Mouse (Mus musculus): ENCODE results near the gene Srrm4. TPM values are rescaled to one million over a fixed set of nuclear protein-coding genes. Genes with fewer than 3 reads are reported as not detected.

Gene Srrm4
- polyA plus RNA-seq, 1 experiment from 2014 or later, result 19.2 TPM

GRCm38 (mm10) chr5:116538491-116538890 lies 53.1 kb downstream of the Srrm4 start:
- Histone ChIP-seq H3K36me3 (replicated peaks; ENCODE audit: control insufficient read depth, insufficient read depth) (no peaks in the 10 kb centered on the region), H3K4me2 (replicated peaks) (no peak overlapping the region), H3K9me3 (ENCODE audit: control insufficient read depth, low read length) (no peaks in the 10 kb centered on the region), H3K4me1 (replicated peaks; ENCODE audit: control insufficient read depth, insufficient read depth, low read length) (peaks cover 16% of the 10 kb centered on the region), H3K27me3 (ENCODE audit: control insufficient read depth, insufficient read depth, low read length) (no peaks in the 10 kb centered on the region), H3K9ac (no peak overlapping the region), H3K4me3 (replicated peaks; ENCODE audit: low read length) (no peak overlapping the region), H3K27ac (no peak overlapping the region)
- ATAC-seq (ENCODE audit: low FRiP score) (no peak), DNase-seq (ENCODE audit: low spot score) (no peak)
- 72% methylated on average over 3 of the region's 3 CpGs for WGBS

- DNase-seq (ENCODE audit: low spot score) (peak; percentile 62), ATAC-seq (ENCODE audit: low FRiP score) (peak; percentile 69; the same call in 1 of the 2 replicates)
- no peaks in the 10 kb centered on the region for H3K9me3 ChIP-seq (ENCODE audit: control insufficient read depth, low read length)
- H3K27me3 ChIP-seq (ENCODE audit: control insufficient read depth, insufficient read depth, low read length), result no peaks in the 10 kb centered on the region
- peaks cover 19% of the 10 kb centered on the region for H3K4me1 ChIP-seq (replicated peaks; ENCODE audit: control insufficient read depth, insufficient read depth, low read length)
- H3K9ac ChIP-seq, result no peak overlapping the region
- no peak overlapping the region for H3K4me3 ChIP-seq (replicated peaks; ENCODE audit: low read length)
- WGBS, result 30% methylated on average over 4 of the region's 4 CpGs
- H3K4me2 ChIP-seq (replicated peaks), result no peak overlapping the region
- H3K27ac ChIP-seq, result peak overlapping the region; percentile 14; the same call in 1 of the 2 replicates
- no peaks in the 10 kb centered on the region for H3K36me3 ChIP-seq (replicated peaks; ENCODE audit: control insufficient read depth, insufficient read depth)
Observed at GRCm38 (mm10) chr5:116526324-116526723, 65.3 kb downstream of the Srrm4 start.

DNA sequence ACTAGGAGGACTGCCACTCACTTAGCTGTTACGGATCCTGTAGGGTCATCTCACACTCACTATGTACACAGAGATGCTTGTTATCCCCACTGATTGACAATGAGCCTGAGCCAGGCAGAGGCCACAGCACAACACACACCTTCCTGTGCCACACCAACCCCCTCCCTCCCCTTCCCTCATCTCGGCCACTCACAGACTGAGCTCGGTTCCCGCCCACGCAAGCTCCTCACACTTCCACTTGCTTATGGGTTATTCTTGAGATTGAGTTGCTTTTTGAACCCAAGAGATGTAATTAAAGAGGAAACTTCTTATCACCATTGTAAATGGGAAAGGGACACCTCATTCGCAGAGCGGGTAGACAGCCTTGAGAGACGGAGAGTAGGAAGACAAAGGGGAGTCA lies 66.3 kb downstream of the Srrm4 start:
- Histone ChIP-seq H3K27me3 (ENCODE audit: control insufficient read depth, insufficient read depth, low read length) (no peaks in the 10 kb centered on the region), H3K9me3 (ENCODE audit: control insufficient read depth, low read length) (no peaks in the 10 kb centered on the region), H3K36me3 (replicated peaks; ENCODE audit: control insufficient read depth, insufficient read depth) (no peaks in the 10 kb centered on the region), H3K27ac (no peak overlapping the region), H3K4me3 (replicated peaks; ENCODE audit: low read length) (no peak overlapping the region), H3K9ac (no peak overlapping the region), H3K4me1 (replicated peaks; ENCODE audit: control insufficient read depth, insufficient read depth, low read length) (peaks cover 19% of the 10 kb centered on the region), H3K4me2 (replicated peaks) (no peak overlapping the region)
- WGBS, result 75% methylated on average over 8 of the region's 8 CpGs
- ATAC-seq (ENCODE audit: low FRiP score) (no peak), DNase-seq (ENCODE audit: low spot score) (no peak)

DNA sequence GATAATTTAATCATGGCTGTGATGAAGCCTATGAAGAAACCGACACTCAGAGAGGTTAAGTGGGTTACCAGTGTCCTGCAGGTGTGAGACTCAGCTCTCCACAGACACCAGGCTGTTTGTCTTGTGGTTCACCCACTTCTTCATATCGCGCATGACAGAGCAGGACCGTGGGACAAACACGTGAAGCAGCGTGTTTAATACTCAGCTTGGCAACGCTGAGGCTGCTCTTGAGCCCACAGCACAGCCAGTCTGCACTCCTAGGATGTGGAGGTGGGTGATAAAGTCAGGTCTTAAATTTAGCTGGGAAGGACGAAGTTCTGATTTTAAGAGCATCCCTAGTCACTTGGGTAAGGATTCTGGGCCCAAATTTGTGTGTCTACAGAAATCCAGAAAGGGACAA lies 68.1 kb downstream of the Srrm4 start:
- Histone ChIP-seq H3K4me2 (replicated peaks) (no peak overlapping the region), H3K27me3 (ENCODE audit: control insufficient read depth, insufficient read depth, low read length) (no peaks in the 10 kb centered on the region), H3K9ac (no peak overlapping the region), H3K4me3 (replicated peaks; ENCODE audit: low read length) (no peak overlapping the region), H3K4me1 (replicated peaks; ENCODE audit: control insufficient read depth, insufficient read depth, low read length) (peaks cover 19% of the 10 kb centered on the region), H3K9me3 (ENCODE audit: control insufficient read depth, low read length) (no peaks in the 10 kb centered on the region), H3K27ac (no peak overlapping the region), H3K36me3 (replicated peaks; ENCODE audit: control insufficient read depth, insufficient read depth) (no peaks in the 10 kb centered on the region)
- WGBS, result 80% methylated on average over 8 of the region's 8 CpGs
- no peak for DNase-seq (ENCODE audit: low spot score)
- no peak for ATAC-seq (ENCODE audit: low FRiP score)

- no peak overlapping the region for H3K27ac ChIP-seq
- peaks cover 19% of the 10 kb centered on the region for H3K4me1 ChIP-seq (replicated peaks; ENCODE audit: control insufficient read depth, insufficient read depth, low read length)
- 65% methylated on average over 9 of the region's 9 CpGs for WGBS
Observed at GRCm38 (mm10) chr5:116523079-116523478, 68.5 kb downstream of the Srrm4 start.

DNA sequence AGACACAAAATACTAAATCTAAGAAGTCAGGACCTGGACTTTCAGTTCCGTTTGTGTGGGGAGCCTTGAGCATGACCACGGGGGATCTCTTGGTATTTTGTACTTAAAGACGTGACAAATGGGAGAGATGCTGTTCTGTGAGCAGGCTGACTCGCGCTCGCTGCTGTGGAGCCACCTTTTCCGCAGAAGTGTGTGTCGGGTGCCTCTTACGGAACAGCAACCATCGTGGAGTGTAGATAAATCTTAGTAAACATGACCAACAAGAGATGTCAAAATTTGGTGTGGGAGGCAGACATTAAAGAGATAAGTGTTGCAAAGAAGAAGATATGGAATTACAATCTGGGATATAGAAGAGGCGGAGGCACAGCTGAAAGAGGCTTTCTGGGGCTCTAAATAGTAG lies 69.3 kb downstream of the Srrm4 start:
- no peak overlapping the region for H3K9ac ChIP-seq
- no peaks in the 10 kb centered on the region for H3K9me3 ChIP-seq (ENCODE audit: control insufficient read depth, low read length)
- ATAC-seq (ENCODE audit: low FRiP score), result no peak
- peaks cover 19% of the 10 kb centered on the region for H3K4me1 ChIP-seq (replicated peaks; ENCODE audit: control insufficient read depth, insufficient read depth, low read length)
- no peaks in the 10 kb centered on the region for H3K36me3 ChIP-seq (replicated peaks; ENCODE audit: control insufficient read depth, insufficient read depth)
- no peaks in the 10 kb centered on the region for H3K27me3 ChIP-seq (ENCODE audit: control insufficient read depth, insufficient read depth, low read length)
- H3K4me3 ChIP-seq (replicated peaks; ENCODE audit: low read length), result no peak overlapping the region
- no peak overlapping the region for H3K4me2 ChIP-seq (replicated peaks)
- no peak overlapping the region for H3K27ac ChIP-seq
- 76% methylated on average over 11 of the region's 11 CpGs for WGBS
- no peak for DNase-seq (ENCODE audit: low spot score)

More at GRCm38 (mm10) chr5:116523079-116523478, 68.5 kb downstream of the Srrm4 start:
- ATAC-seq (ENCODE audit: low FRiP score) (no peak), DNase-seq (ENCODE audit: low spot score) (no peak)
- Histone ChIP-seq H3K4me2 (replicated peaks) (no peak overlapping the region), H3K9ac (no peak overlapping the region), H3K36me3 (replicated peaks; ENCODE audit: control insufficient read depth, insufficient read depth) (no peaks in the 10 kb centered on the region), H3K27me3 (ENCODE audit: control insufficient read depth, insufficient read depth, low read length) (no peaks in the 10 kb centered on the region), H3K9me3 (ENCODE audit: control insufficient read depth, low read length) (no peaks in the 10 kb centered on the region), H3K4me3 (replicated peaks; ENCODE audit: low read length) (no peak overlapping the region)

DNA sequence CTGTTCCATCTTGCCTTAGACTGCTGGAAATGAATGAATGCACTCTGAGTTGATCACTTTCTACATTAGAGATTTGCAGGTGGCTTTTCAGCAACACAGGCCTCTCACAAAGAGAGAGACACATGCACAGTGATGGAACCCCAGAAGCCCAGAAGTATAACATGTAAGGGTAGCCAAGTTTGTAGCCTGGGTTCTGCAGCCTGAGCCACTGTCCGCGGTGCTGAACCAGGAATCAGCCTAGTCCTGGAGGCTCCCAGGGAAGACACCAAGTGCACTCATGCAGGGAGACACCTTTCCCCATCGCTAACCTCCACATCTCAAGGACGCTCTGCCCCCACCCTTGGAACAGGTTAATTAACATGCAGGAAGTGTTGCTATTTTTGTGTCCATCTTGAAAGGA lies 73.6 kb downstream of the Srrm4 start:
- 23% methylated on average over 4 of the region's 4 CpGs for WGBS
- no peak for ATAC-seq (ENCODE audit: low FRiP score)
- no peak overlapping the region for H3K27ac ChIP-seq

GRCm38 (mm10) chr5:116512135-116512534 lies 79.5 kb downstream of the Srrm4 start:
- Histone ChIP-seq H3K9me3 (ENCODE audit: control insufficient read depth, low read length) (no peaks in the 10 kb centered on the region), H3K4me1 (replicated peaks; ENCODE audit: control insufficient read depth, insufficient read depth, low read length) (0 out of 2 replicates have a peak, but pooled peaks cover 8% of the 10 kb centered on the region), H3K9ac (no peak overlapping the region), H3K4me2 (replicated peaks) (no peak overlapping the region), H3K4me3 (replicated peaks; ENCODE audit: low read length) (no peak overlapping the region), H3K27ac (no peak overlapping the region), H3K36me3 (replicated peaks; ENCODE audit: control insufficient read depth, insufficient read depth) (no peaks in the 10 kb centered on the region), H3K27me3 (ENCODE audit: control insufficient read depth, insufficient read depth, low read length) (no peaks in the 10 kb centered on the region)
- no peak for DNase-seq (ENCODE audit: low spot score)
- no peak for ATAC-seq (ENCODE audit: low FRiP score)
- WGBS, result 66% methylated on average over 4 of the region's 4 CpGs

More for the DNA sequence above, 73.6 kb downstream of the Srrm4 start:
- Histone ChIP-seq H3K4me2 (replicated peaks) (no peak overlapping the region), H3K9me3 (ENCODE audit: control insufficient read depth, low read length) (no peaks in the 10 kb centered on the region), H3K27me3 (ENCODE audit: control insufficient read depth, insufficient read depth, low read length) (no peaks in the 10 kb centered on the region), H3K36me3 (replicated peaks; ENCODE audit: control insufficient read depth, insufficient read depth) (no peaks in the 10 kb centered on the region), H3K4me1 (replicated peaks; ENCODE audit: control insufficient read depth, insufficient read depth, low read length) (peaks cover 7% of the 10 kb centered on the region; the same call in 1 of the 2 replicates), H3K4me3 (replicated peaks; ENCODE audit: low read length) (no peak overlapping the region), H3K9ac (no peak overlapping the region)
- no peak for DNase-seq (ENCODE audit: low spot score)

- no peaks in the 10 kb centered on the region for H3K9me3 ChIP-seq (ENCODE audit: control insufficient read depth, low read length)
- DNase-seq (ENCODE audit: low spot score), result no peak
- WGBS, result 87% methylated on average over 5 of the region's 5 CpGs
Observed at GRCm38 (mm10) chr5:116510229-116510628, 81.4 kb downstream of the Srrm4 start.

DNA sequence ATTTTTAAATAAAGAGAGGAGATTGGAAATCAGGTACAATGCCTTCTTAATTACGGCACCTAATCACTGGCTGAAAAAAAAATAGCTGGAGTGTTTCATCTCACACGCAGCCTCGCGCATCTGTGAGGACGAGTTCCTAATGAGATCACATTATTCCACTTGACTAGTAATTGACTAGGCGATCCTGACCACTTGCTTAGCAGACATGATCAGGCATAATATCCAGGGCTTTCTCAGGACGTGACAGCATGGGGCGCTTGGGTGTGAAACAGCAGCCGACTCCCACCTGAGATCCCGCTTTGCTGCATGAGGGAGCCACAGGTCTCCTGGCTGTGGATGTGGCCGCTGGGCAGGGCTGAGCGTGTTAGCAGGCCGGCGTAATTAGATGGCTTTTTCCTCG lies 90.3 kb downstream of the Srrm4 start:
- DNase-seq (ENCODE audit: low spot score), result peak; percentile 56
- Histone ChIP-seq H3K27me3 (ENCODE audit: control insufficient read depth, insufficient read depth, low read length) (no peaks in the 10 kb centered on the region), H3K4me2 (replicated peaks) (peak overlapping the region; percentile 20; the same call in 1 of the 2 replicates), H3K4me3 (replicated peaks; ENCODE audit: low read length) (no peak overlapping the region), H3K9ac (no peak overlapping the region), H3K9me3 (ENCODE audit: control insufficient read depth, low read length) (no peaks in the 10 kb centered on the region), H3K36me3 (replicated peaks; ENCODE audit: control insufficient read depth, insufficient read depth) (no peaks in the 10 kb centered on the region), H3K4me1 (replicated peaks; ENCODE audit: control insufficient read depth, insufficient read depth, low read length) (peaks cover 34% of the 10 kb centered on the region), H3K27ac (peak overlapping the region; percentile 33)
- 30% methylated on average over 15 of the region's 15 CpGs for WGBS
- peak; percentile 36; the same call in 1 of the 2 replicates for ATAC-seq (ENCODE audit: low FRiP score)

More at GRCm38 (mm10) chr5:116510229-116510628, 81.4 kb downstream of the Srrm4 start:
- H3K4me2 ChIP-seq (replicated peaks), result no peak overlapping the region
- H3K4me3 ChIP-seq (replicated peaks; ENCODE audit: low read length), result no peak overlapping the region
- H3K27ac ChIP-seq, result no peak overlapping the region
- no peaks in the 10 kb centered on the region for H3K27me3 ChIP-seq (ENCODE audit: control insufficient read depth, insufficient read depth, low read length)
- 0 out of 2 replicates have a peak, but pooled peaks cover 4% of the 10 kb centered on the region for H3K4me1 ChIP-seq (replicated peaks; ENCODE audit: control insufficient read depth, insufficient read depth, low read length)
- ATAC-seq (ENCODE audit: low FRiP score), result no peak
- no peaks in the 10 kb centered on the region for H3K36me3 ChIP-seq (replicated peaks; ENCODE audit: control insufficient read depth, insufficient read depth)
- H3K9ac ChIP-seq, result no peak overlapping the region

Data from hindbrain, embryonic 14.5 days (tissue).